Mouse (Mus musculus) olfactory bulb, adult 2 months (tissue): ENCODE data around the gene Tenm3.

Source experiments
- CTCF ChIP-seq: fragments of 200-500 bp; IDR thresholded peaks from 2 replicates; pipeline ENCODE4 v1.5.1; 2012; ENCODE audit warnings: low read depth, mild to moderate bottlenecking, low read length, moderate library complexity; ENCODE audit not compliant: insufficient read depth
- POLR2A ChIP-seq: fragments of 200-500 bp; IDR thresholded peaks from 2 replicates; pipeline ENCODE4 v1.6.1; 2012; ENCODE audit warnings: mild to moderate bottlenecking, low read depth, low read length, moderate library complexity; ENCODE audit not compliant: insufficient read depth

DNA sequence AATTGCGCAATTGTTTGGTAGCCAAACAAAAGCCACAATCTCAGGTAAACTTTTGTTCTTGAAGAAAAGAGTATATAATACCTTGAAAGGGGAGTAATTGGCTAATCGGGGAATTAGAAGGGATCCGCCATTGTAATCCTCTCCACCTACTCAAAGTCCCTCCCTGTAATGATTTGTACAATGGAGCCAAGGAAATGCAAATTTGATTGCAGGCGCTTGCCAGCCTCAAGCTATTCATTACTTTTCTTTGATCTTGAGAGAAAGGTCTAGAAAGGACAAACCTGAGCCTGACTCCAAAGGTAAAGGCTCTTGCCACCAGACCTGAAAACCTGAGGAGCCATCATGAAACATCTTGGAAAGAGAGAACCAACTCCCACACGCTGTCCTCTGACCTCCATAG lies 91.8 kb downstream of the Tenm3 start:
- TF ChIP-seq CTCF, result no peak
- no peak for TF ChIP-seq POLR2A
